Mouse (Mus musculus): ENCODE data around the gene Gm49380.

- no peak for TF ChIP-seq POLR2A (IDR thresholded peaks at IDR 0.05; ENCODE audit: control insufficient read depth, low read depth, low read length)
- TF ChIP-seq CTCF (IDR thresholded peaks at IDR 0.05; ENCODE audit: control insufficient read depth, insufficient read depth, insufficient replicate concordance, low read depth, low read length): no peak
Measured at GRCm38 (mm10) chr9:44096536-44096935, 16.8 kb downstream of the Gm49380 start.

All from testis, adult 2 months (tissue).